Mouse (Mus musculus) hindbrain, embryonic 12.5 days (tissue): ENCODE measurements around the gene Slc9a5. TPM values are rescaled to one million over a fixed set of nuclear protein-coding genes. Genes with fewer than 3 reads are reported as not detected.

Experiments
- ATAC-seq: fragments of 200-750 bp; cut with Nextera tagmentation; 2 replicates; pipeline ENCODE4 v1.8.0; 2017; ENCODE audit warnings: moderate TSS enrichment; ENCODE audit not compliant: low FRiP score
- H3K27ac ChIP-seq: fragments of 300-500 bp; sonication (generic); 2 replicates; pipeline ENCODE4 v1.5.1; 2016; ENCODE audit warnings: mild to moderate bottlenecking
- H3K27me3 ChIP-seq: fragments of 300-500 bp; sonication (generic); 2 replicates; pipeline ENCODE4 v1.6.1; 2016; ENCODE audit warnings: mild to moderate bottlenecking
- H3K36me3 ChIP-seq: fragments of 300-500 bp; sonication (generic); 2 replicates; pipeline ENCODE4 v1.6.1; 2016; ENCODE audit warnings: mild to moderate bottlenecking
- H3K4me1 ChIP-seq: fragments of 300-500 bp; sonication (generic); 2 replicates; pipeline ENCODE4 v1.6.1; 2016
- H3K4me2 ChIP-seq: fragments of 300-500 bp; sonication (generic); replicated peaks from 2 replicates; pipeline ENCODE4 v1.6.1; 2016; ENCODE audit warnings: mild to moderate bottlenecking
- H3K4me3 ChIP-seq: fragments of 300-500 bp; sonication (generic); 2 replicates; pipeline ENCODE4 v1.5.1; 2016; ENCODE audit warnings: mild to moderate bottlenecking
- H3K9ac ChIP-seq: fragments of 300-500 bp; sonication (generic); 2 replicates; pipeline ENCODE4 v1.6.1; 2016; ENCODE audit warnings: mild to moderate bottlenecking, moderate library complexity
- H3K9me3 ChIP-seq: fragments of 300-500 bp; sonication (generic); replicated peaks from 2 replicates; pipeline ENCODE4 v1.6.1; 2016; ENCODE audit warnings: mild to moderate bottlenecking
- WGBS: fragments of 180-500 bp; shearing (Covaris S2); methylation state at CpG from one replicate; pipeline ENCODE4 v1.1.7; 2016; 5-methylcytosine and 5-hydroxymethylcytosine counted together
- polyA plus RNA-seq: library from polyadenylated mRNA; unstranded; fragments of >200 nt; fragmentation: Nextera tagmentation; extraction: Ambion mirVana; gene quantifications from 2 replicates; pipeline ENCODE4 v1.2.1, GENCODE M21; 2016

Gene Slc9a5
- polyA plus RNA-seq, 1 experiment from 2014 or later = 7.2 TPM

GRCm38 (mm10) chr8:105367107-105367506 is 18.5 kb downstream of the Slc9a5 start:
- H3K36me3 ChIP-seq = peaks cover 13% of the 10 kb centered on the region; the same call in 1 of the 2 replicates
- H3K4me2 ChIP-seq = no peak overlapping the region
- no peak for ATAC-seq
- no peak overlapping the region for H3K27ac ChIP-seq
- H3K4me1 ChIP-seq = no peaks in the 10 kb centered on the region
- H3K27me3 ChIP-seq = no peaks in the 10 kb centered on the region
- H3K4me3 ChIP-seq = no peak overlapping the region
- WGBS = 68% methylated on average over 2 of the region's 2 CpGs
- H3K9me3 ChIP-seq = no peaks in the 10 kb centered on the region
- H3K9ac ChIP-seq = no peak overlapping the region

GRCm38 (mm10) chr8:105372473-105372872 is 23.8 kb downstream of the Slc9a5 start:
- WGBS = 73% methylated on average over 9 of the region's 9 CpGs
- H3K27me3 ChIP-seq = no peaks in the 10 kb centered on the region

GRCm38 (mm10) chr8:105373032-105373431 is 24.4 kb downstream of the Slc9a5 start, which contains the start of gene Plekhg4:
Gene Plekhg4 (plus strand): TSS chr8:105373274.
- H3K9me3 ChIP-seq = peaks cover 5% of the 10 kb centered on the region; the same call in 1 of the 2 replicates
- no peaks in the 10 kb centered on the region for H3K27me3 ChIP-seq
- H3K36me3 ChIP-seq = peaks cover 6% of the 10 kb centered on the region; the same call in 1 of the 2 replicates
- H3K4me3 ChIP-seq = no peak within 1 kb of the TSS
- no peak for ATAC-seq
- H3K9ac ChIP-seq = no peak within 1 kb of the TSS
- WGBS = 65% methylated on average over 2 of the region's 2 CpGs
- H3K27ac ChIP-seq = no peak within 1 kb of the TSS
- peak within 1 kb of the TSS; percentile 45; the same call in 1 of the 2 replicates for H3K4me2 ChIP-seq
- peaks cover 12% of the 10 kb centered on the region; the same call in 1 of the 2 replicates for H3K4me1 ChIP-seq

More at GRCm38 (mm10) chr8:105372473-105372872, 23.8 kb downstream of the Slc9a5 start:
- Histone ChIP-seq H3K4me3 (no peak overlapping the region), H3K27ac (no peak overlapping the region), H3K9me3 (peaks cover 5% of the 10 kb centered on the region; the same call in 1 of the 2 replicates), H3K36me3 (peaks cover 6% of the 10 kb centered on the region; the same call in 1 of the 2 replicates), H3K9ac (no peak overlapping the region), H3K4me2 (no peak overlapping the region), H3K4me1 (peaks cover 12% of the 10 kb centered on the region; the same call in 1 of the 2 replicates)
- no peak for ATAC-seq

GRCm38 (mm10) chr8:105374513-105374966 is 25.9 kb downstream of the Slc9a5 start:
- Histone ChIP-seq H3K36me3 (0 out of 2 replicates have a peak, but pooled peaks cover 3% of the 10 kb centered on the region), H3K27me3 (no peaks in the 10 kb centered on the region), H3K4me3 (0 out of 2 replicates have a peak overlapping the region, but pooled peaks have one; percentile 1), H3K4me1 (peaks cover 18% of the 10 kb centered on the region; the same call in 1 of the 2 replicates), H3K27ac (no peak overlapping the region), H3K4me2 (peak overlapping the region; percentile 45), H3K9me3 (peaks cover 5% of the 10 kb centered on the region; the same call in 1 of the 2 replicates), H3K9ac (no peak overlapping the region)
- WGBS = 27% methylated on average over 33 of the region's 33 CpGs
- peak; percentile 41 for ATAC-seq

GRCm38 (mm10) chr8:105378673-105379072 is 30.0 kb downstream of the Slc9a5 start:
- H3K36me3 ChIP-seq = no peaks in the 10 kb centered on the region
- H3K4me1 ChIP-seq = peaks cover 15% of the 10 kb centered on the region; the same call in 1 of the 2 replicates
- peaks cover 5% of the 10 kb centered on the region; the same call in 1 of the 2 replicates for H3K9me3 ChIP-seq
- no peaks in the 10 kb centered on the region for H3K27me3 ChIP-seq
- 0 out of 2 replicates have a peak overlapping the region, but pooled peaks have one; percentile 23 for H3K27ac ChIP-seq
- 74% methylated on average over 19 of the region's 19 CpGs for WGBS
- H3K4me2 ChIP-seq = no peak overlapping the region
- no peak overlapping the region for H3K4me3 ChIP-seq
- no peak for ATAC-seq
- no peak overlapping the region for H3K9ac ChIP-seq

GRCm38 (mm10) chr8:105380308-105380707 is 31.7 kb downstream of the Slc9a5 start:
- H3K9me3 ChIP-seq = no peaks in the 10 kb centered on the region
- no peak overlapping the region for H3K4me2 ChIP-seq
- peaks cover 10% of the 10 kb centered on the region; the same call in 1 of the 2 replicates for H3K4me1 ChIP-seq
- H3K27me3 ChIP-seq = no peaks in the 10 kb centered on the region
- no peak overlapping the region for H3K9ac ChIP-seq
- H3K27ac ChIP-seq = no peak overlapping the region
- H3K36me3 ChIP-seq = no peaks in the 10 kb centered on the region
- no peak for ATAC-seq
- no peak overlapping the region for H3K4me3 ChIP-seq
- WGBS = 83% methylated on average over 12 of the region's 12 CpGs

GRCm38 (mm10) chr8:105384070-105384469 is 35.4 kb downstream of the Slc9a5 start:
- Histone ChIP-seq H3K4me3 (no peak overlapping the region), H3K4me1 (0 out of 2 replicates have a peak, but pooled peaks cover under 1% of the 10 kb centered on the region), H3K27ac (no peak overlapping the region), H3K9me3 (no peaks in the 10 kb centered on the region), H3K36me3 (no peaks in the 10 kb centered on the region), H3K9ac (no peak overlapping the region), H3K27me3 (no peaks in the 10 kb centered on the region), H3K4me2 (no peak overlapping the region)
- ATAC-seq = no peak
- 91% methylated on average over 2 of the region's 2 CpGs for WGBS

GRCm38 (mm10) chr8:105387151-105387550 is 38.5 kb downstream of the Slc9a5 start:
- H3K27ac ChIP-seq = no peak overlapping the region
- H3K4me1 ChIP-seq = no peaks in the 10 kb centered on the region
- no peaks in the 10 kb centered on the region for H3K27me3 ChIP-seq
- 89% methylated on average over 1 of the region's 1 CpGs for WGBS
- H3K36me3 ChIP-seq = no peaks in the 10 kb centered on the region
- ATAC-seq = no peak
- no peak overlapping the region for H3K9ac ChIP-seq
- H3K4me3 ChIP-seq = no peak overlapping the region
- no peaks in the 10 kb centered on the region for H3K9me3 ChIP-seq
- H3K4me2 ChIP-seq = no peak overlapping the region

GRCm38 (mm10) chr8:105389096-105389495 is 40.5 kb downstream of the Slc9a5 start:
- Histone ChIP-seq H3K9ac (no peak overlapping the region), H3K4me3 (no peak overlapping the region), H3K4me1 (no peaks in the 10 kb centered on the region), H3K36me3 (no peaks in the 10 kb centered on the region), H3K27me3 (no peaks in the 10 kb centered on the region), H3K27ac (no peak overlapping the region), H3K4me2 (no peak overlapping the region), H3K9me3 (no peaks in the 10 kb centered on the region)
- no peak for ATAC-seq
- WGBS = 69% methylated on average over 6 of the region's 6 CpGs

- H3K4me2 ChIP-seq = no peak overlapping the region
- H3K4me1 ChIP-seq = no peaks in the 10 kb centered on the region
- H3K27me3 ChIP-seq = no peaks in the 10 kb centered on the region
- H3K27ac ChIP-seq = no peak overlapping the region
- H3K4me3 ChIP-seq = no peak overlapping the region
- 86% methylated on average over 12 of the region's 12 CpGs for WGBS
- no peaks in the 10 kb centered on the region for H3K9me3 ChIP-seq
- no peak for ATAC-seq
- H3K9ac ChIP-seq = no peak overlapping the region
- H3K36me3 ChIP-seq = no peaks in the 10 kb centered on the region
Measured at GRCm38 (mm10) chr8:105393089-105393787, 44.6 kb downstream of the Slc9a5 start.

- Histone ChIP-seq H3K9me3 (no peaks in the 10 kb centered on the region), H3K27me3 (no peaks in the 10 kb centered on the region), H3K9ac (no peak overlapping the region), H3K4me1 (no peaks in the 10 kb centered on the region), H3K36me3 (no peaks in the 10 kb centered on the region), H3K27ac (no peak overlapping the region), H3K4me2 (no peak overlapping the region), H3K4me3 (no peak overlapping the region)
- WGBS = 67% methylated on average over 7 of the region's 7 CpGs
- ATAC-seq = no peak
Measured at GRCm38 (mm10) chr8:105393915-105394314, 45.3 kb downstream of the Slc9a5 start.

GRCm38 (mm10) chr8:105397747-105398146 is 49.1 kb downstream of the Slc9a5 start:
- no peak for ATAC-seq
- H3K27me3 ChIP-seq = no peaks in the 10 kb centered on the region
- no peak overlapping the region for H3K4me3 ChIP-seq
- WGBS = 41% methylated on average over 3 of the region's 3 CpGs
- no peaks in the 10 kb centered on the region for H3K36me3 ChIP-seq
- no peak overlapping the region for H3K9ac ChIP-seq
- no peaks in the 10 kb centered on the region for H3K4me1 ChIP-seq
- H3K27ac ChIP-seq = no peak overlapping the region
- 0 out of 2 replicates have a peak, but pooled peaks cover 3% of the 10 kb centered on the region for H3K9me3 ChIP-seq
- no peak overlapping the region for H3K4me2 ChIP-seq
